Mouse (Mus musculus) midbrain, postnatal 0 days (tissue): ENCODE results near the gene Zfp618. TPM values are rescaled to one million over a fixed set of nuclear protein-coding genes. Genes with fewer than 3 reads are reported as not detected.

Source experiments
- ATAC-seq: fragments of 200-750 bp; cut with Nextera tagmentation; 2 replicates; pipeline ENCODE4 v1.8.0; 2017; ENCODE audit warnings: moderate number of reproducible peaks, mild to moderate bottlenecking, moderate TSS enrichment, moderate library complexity; ENCODE audit not compliant: low FRiP score
- DNase-seq: peaks from one replicate; pipeline ENCODE4 v3.0.0-alpha.2; 2015; ENCODE audit warnings: low spot score
- H3K27ac ChIP-seq: fragments of 300-500 bp; sonication (generic); 2 replicates; pipeline ENCODE4 v1.5.1; 2014; ENCODE audit warnings: low read depth, mild to moderate bottlenecking, low read length, mixed read lengths
- H3K27me3 ChIP-seq: fragments of 300-500 bp; sonication (generic); 2 replicates; pipeline ENCODE4 v1.6.1; 2014; ENCODE audit warnings: low read length, control low read depth, mixed read lengths; ENCODE audit not compliant: insufficient read depth
- H3K36me3 ChIP-seq: fragments of 300-500 bp; sonication (generic); 2 replicates; pipeline ENCODE4 v1.6.1; 2014; ENCODE audit warnings: low read length, control low read depth, mixed read lengths; ENCODE audit not compliant: insufficient read depth
- H3K4me1 ChIP-seq: fragments of 300-500 bp; sonication (generic); 2 replicates; pipeline ENCODE4 v1.6.1; 2014; ENCODE audit warnings: mild to moderate bottlenecking, control low read depth, antibody characterized with exemption, low read length, mixed read lengths; ENCODE audit not compliant: insufficient read depth
- H3K4me2 ChIP-seq: fragments of 300-500 bp; sonication (generic); 2 replicates; pipeline ENCODE4 v1.6.1; 2014; ENCODE audit warnings: low read depth, mild to moderate bottlenecking, low read length, mixed read lengths; ENCODE audit not compliant: poor library complexity, severe bottlenecking
- H3K4me3 ChIP-seq: fragments of 300-500 bp; sonication (generic); 2 replicates; pipeline ENCODE4 v1.5.1; 2014; ENCODE audit warnings: low read depth, mild to moderate bottlenecking, low read length, moderate library complexity
- H3K9ac ChIP-seq: fragments of 300-500 bp; sonication (generic); replicated peaks from 2 replicates; pipeline ENCODE4 v1.6.1; 2014; ENCODE audit warnings: mild to moderate bottlenecking, low read length, moderate library complexity, mixed read lengths; ENCODE audit not compliant: poor library complexity, severe bottlenecking
- H3K9me3 ChIP-seq: fragments of 300-500 bp; sonication (generic); 2 replicates; pipeline ENCODE4 v1.6.1; 2016; ENCODE audit warnings: low read length, control low read depth
- CTCF ChIP-seq: IDR thresholded peaks from 2 replicates; pipeline ENCODE4 v1.5.1; 2016; ENCODE audit warnings: antibody characterized with exemption, mild to moderate bottlenecking
- WGBS: fragments of 180-500 bp; shearing (Covaris S2); extraction: QIAGEN DNeasy Blood & Tissue Kit; methylation state at CpG from one replicate; pipeline ENCODE4 v1.1.7; 2014; 5-methylcytosine and 5-hydroxymethylcytosine counted together
- polyA plus RNA-seq: library from polyadenylated mRNA; unstranded; fragments of >200 nt; fragmentation: Nextera tagmentation; extraction: Ambion mirVana; gene quantifications from 2 replicates; pipeline ENCODE4 v1.2.1, GENCODE M21; 2015
- total RNA-seq: library from RNA; depleted of rRNA; stranded (reverse); fragments of >200 nt; gene quantifications from 2 replicates; pipeline ENCODE4 v1.2.3, GENCODE M21; 2014

Zfp618 gene
- total and polyA plus RNA-seq, 2 experiments from 2014 or later, result 18.2 to 32.4 TPM

GRCm38 (mm10) chr4:63147268-63147667 is 181.9 kb downstream of the Zfp618 start:
- no peak for ATAC-seq
- no peak overlapping the region for H3K27ac ChIP-seq
- DNase-seq, result no peak
- 98% methylated on average over 6 of the region's 6 CpGs for WGBS
- H3K27me3 ChIP-seq, result no peaks in the 10 kb centered on the region
- H3K36me3 ChIP-seq, result no peaks in the 10 kb centered on the region
- no peak for TF ChIP-seq CTCF
- H3K9me3 ChIP-seq, result no peaks in the 10 kb centered on the region
- no peak overlapping the region for H3K4me3 ChIP-seq
- no peak overlapping the region for H3K4me2 ChIP-seq
- H3K9ac ChIP-seq, result no peak overlapping the region
- H3K4me1 ChIP-seq, result no peaks in the 10 kb centered on the region

- H3K9me3 ChIP-seq, result no peaks in the 10 kb centered on the region
- TF ChIP-seq CTCF, result no peak
- H3K27me3 ChIP-seq, result no peaks in the 10 kb centered on the region
- no peak overlapping the region for H3K4me2 ChIP-seq
- 95% methylated on average over 6 of the region's 6 CpGs for WGBS
- H3K36me3 ChIP-seq, result no peaks in the 10 kb centered on the region
- H3K4me3 ChIP-seq, result no peak overlapping the region
- DNase-seq (no peak), ATAC-seq (no peak)
- no peak overlapping the region for H3K9ac ChIP-seq
- H3K4me1 ChIP-seq, result no peaks in the 10 kb centered on the region
- no peak overlapping the region for H3K27ac ChIP-seq
Measured at GRCm38 (mm10) chr4:63151127-63151526, 185.8 kb downstream of the Zfp618 start.

- no peak for TF ChIP-seq CTCF
- Histone ChIP-seq H3K27ac (no peak overlapping the region), H3K4me1 (no peaks in the 10 kb centered on the region), H3K9me3 (no peaks in the 10 kb centered on the region), H3K36me3 (no peaks in the 10 kb centered on the region), H3K4me3 (no peak overlapping the region), H3K9ac (no peak overlapping the region), H3K4me2 (no peak overlapping the region), H3K27me3 (no peaks in the 10 kb centered on the region)
- ATAC-seq (no peak), DNase-seq (no peak)
- 60% methylated on average over 4 of the region's 4 CpGs for WGBS
Measured at GRCm38 (mm10) chr4:63154028-63154427, 188.7 kb downstream of the Zfp618 start.

GRCm38 (mm10) chr4:63154699-63155098 is 189.3 kb downstream of the Zfp618 start, which contains the start of gene Ambp:
Gene Ambp (minus strand): TSS chr4:63154799.
- Histone ChIP-seq H3K27me3 (no peaks in the 10 kb centered on the region), H3K9ac (no peak within 1 kb of the TSS), H3K4me1 (no peaks in the 10 kb centered on the region), H3K4me3 (no peak within 1 kb of the TSS), H3K4me2 (no peak within 1 kb of the TSS), H3K9me3 (no peaks in the 10 kb centered on the region), H3K27ac (no peak within 1 kb of the TSS), H3K36me3 (no peaks in the 10 kb centered on the region)
- DNase-seq (no peak), ATAC-seq (no peak)
- WGBS, result 65% methylated on average over 5 of the region's 5 CpGs
- TF ChIP-seq CTCF, result no peak

GRCm38 (mm10) chr4:63155596-63155995 is 190.2 kb downstream of the Zfp618 start:
- Histone ChIP-seq H3K27ac (no peak overlapping the region), H3K36me3 (no peaks in the 10 kb centered on the region), H3K4me3 (no peak overlapping the region), H3K9me3 (no peaks in the 10 kb centered on the region), H3K4me2 (no peak overlapping the region), H3K4me1 (no peaks in the 10 kb centered on the region), H3K9ac (no peak overlapping the region), H3K27me3 (no peaks in the 10 kb centered on the region)
- no peak for DNase-seq
- no peak for ATAC-seq
- WGBS, result 73% methylated on average over 2 of the region's 2 CpGs
- no peak for TF ChIP-seq CTCF

- WGBS, result 76% methylated on average over 8 of the region's 8 CpGs
- no peak for ATAC-seq
- no peak for DNase-seq
- H3K36me3 ChIP-seq, result no peaks in the 10 kb centered on the region
- H3K9ac ChIP-seq, result no peak overlapping the region
- H3K9me3 ChIP-seq, result no peaks in the 10 kb centered on the region
- no peak overlapping the region for H3K4me3 ChIP-seq
- H3K4me2 ChIP-seq, result no peak overlapping the region
- no peaks in the 10 kb centered on the region for H3K4me1 ChIP-seq
- no peak overlapping the region for H3K27ac ChIP-seq
- no peaks in the 10 kb centered on the region for H3K27me3 ChIP-seq
- no peak for TF ChIP-seq CTCF
Measured at GRCm38 (mm10) chr4:63156726-63157634, 191.6 kb downstream of the Zfp618 start.
